Mouse (Mus musculus) heart, postnatal 25 days (tissue): ENCODE data around the gene Zfp513. TPM values are rescaled to one million over a fixed set of nuclear protein-coding genes. Genes with fewer than 3 reads are reported as not detected.

Experiments used
- DNase-seq: peaks from one replicate; pipeline ENCODE4 v3.0.0; 2022; ENCODE audit warnings: low spot score
- intact Hi-C: fragments of 180-260 bp; cut with DNase I; formaldehyde crosslinking; loops from one replicate; pipeline ENCODE4 v1.15.1; 2025
- total RNA-seq, 2 experiments: library from RNA; stranded (reverse); gene quantifications; 2 replicates each; pipeline ENCODE4 v1.2.3; 2021

Gene Zfp513
- total RNA-seq, 2 experiments from 2014 or later: 7.3 to 8.1 TPM

- intact Hi-C loops: loop anchor here (2.0 kb wide), 1 partner anchor 16 kb away; no protein-coding TSS in a partner anchor
- DNase-seq: no peak
These were observed 830 bp upstream of the Zfp513 start for GRCm38 (mm10) chr5:31202933-31203332.

- DNase-seq: no peak
- intact Hi-C loops: loop anchor here (1.0 kb wide), 1 partner anchor 8 kb away; the partner anchor contains the start of genes Eif2b4 and Snx17
These were observed 911 bp downstream of the Zfp513 start for GRCm38 (mm10) chr5:31201042-31201741.

- no peak for DNase-seq
- intact Hi-C loops: no loop called here
These were observed 1.8 kb downstream of the Zfp513 start for GRCm38 (mm10) chr5:31200327-31200768.

GRCm38 (mm10) chr5:31199893-31200292 is 2.2 kb downstream of the Zfp513 start:
- DNase-seq: no peak
- intact Hi-C loops: no loop called here

GRCm38 (mm10) chr5:31199321-31199892 is 2.7 kb downstream of the Zfp513 start:
- intact Hi-C loops: no loop called here
- no peak for DNase-seq

GRCm38 (mm10) chr5:31198616-31199320 is 3.3 kb downstream of the Zfp513 start:
- intact Hi-C loops: no loop called here

GRCm38 (mm10) chr5:31198170-31198569 is 3.9 kb downstream of the Zfp513 start:
- intact Hi-C loops: no loop called here
- DNase-seq: no peak

More at GRCm38 (mm10) chr5:31198616-31199320, 3.3 kb downstream of the Zfp513 start:
- no peak for DNase-seq

- intact Hi-C loops: no loop called here
These were observed 5.0 kb downstream of the Zfp513 start for GRCm38 (mm10) chr5:31197072-31197471.

GRCm38 (mm10) chr5:31196207-31196606 is 5.9 kb downstream of the Zfp513 start:
- intact Hi-C loops: no loop called here
- DNase-seq: no peak

More at GRCm38 (mm10) chr5:31197072-31197471, 5.0 kb downstream of the Zfp513 start:
- no peak for DNase-seq

GRCm38 (mm10) chr5:31195671-31196070 is 6.4 kb downstream of the Zfp513 start:
- DNase-seq: no peak
- intact Hi-C loops: no loop called here

GRCm38 (mm10) chr5:31194486-31195485 is 7.3 kb downstream of the Zfp513 start:
- intact Hi-C loops: no loop called here
- DNase-seq: no peak

- intact Hi-C loops: loop anchor here (1.0 kb wide), 2 partner anchors 8 to 14 kb away; partner anchors contain the start of gene Gm29609
These were observed 8.3 kb downstream of the Zfp513 start for GRCm38 (mm10) chr5:31193631-31194281.

GRCm38 (mm10) chr5:31192939-31193630 is 9.0 kb downstream of the Zfp513 start, which contains the start of the genes Snx17 and Eif2b4:
Gene Snx17, plus strand, starts transcription at chr5:31193227.
Gene Eif2b4, minus strand, starts transcription at chr5:31193430.
- peak; percentile 99 for DNase-seq
- intact Hi-C loops: loop anchor here (1.0 kb wide), 2 partner anchors 8 to 14 kb away; partner anchors contain the start of gene Gm29609

More at GRCm38 (mm10) chr5:31193631-31194281, 8.3 kb downstream of the Zfp513 start:
- DNase-seq: no peak

- no peak for DNase-seq
- intact Hi-C loops: no loop called here
These were observed 9.8 kb downstream of the Zfp513 start for GRCm38 (mm10) chr5:31192045-31192938.

GRCm38 (mm10) chr5:31190201-31190600 is 11.9 kb downstream of the Zfp513 start:
- no peak for DNase-seq
- intact Hi-C loops: no loop called here

- no peak for DNase-seq
- intact Hi-C loops: no loop called here
These were observed 13.8 kb downstream of the Zfp513 start for GRCm38 (mm10) chr5:31188223-31188840.

- no peak for DNase-seq
- intact Hi-C loops: no loop called here
These were observed 18.4 kb downstream of the Zfp513 start for GRCm38 (mm10) chr5:31183678-31184077.
